Mouse (Mus musculus) hematopoietic multipotent progenitor cell, adult 10-12 weeks (in vitro differentiated cells): Measurements from ENCODE around the gene Lpar4. TPM values are rescaled to one million over a fixed set of nuclear protein-coding genes. Genes with fewer than 3 reads are reported as not detected.

Experiments
- polyA plus RNA-seq: library from polyadenylated mRNA; stranded (reverse); fragments of >175 nt; gene quantifications from 2 replicates; pipeline ENCODE4 v1.2.3, GENCODE M21; 2012; ENCODE audit warnings: low replicate concordance

Gene Lpar4
- polyA plus RNA-seq = not detected in 2 replicates

GRCm38 (mm10) chrX:106920175-106920827, at the start of gene Lpar4:
Gene Lpar4, plus strand, starts transcription at chrX:106920625.

Other genes starting within 250 kb of the Lpar4 start
- not detected in 2 replicates for gene Rtl3, start 80.0 kb upstream of the Lpar4 start, polyA plus RNA-seq
- 1.8 and 4.1 TPM in 2 replicates for gene P2ry10, start 167.9 kb downstream of the Lpar4 start, polyA plus RNA-seq
- gene P2ry10b, start 228.3 kb downstream of the Lpar4 start, polyA plus RNA-seq = 1.7 and 2.4 TPM in 2 replicates